Mouse (Mus musculus) bone marrow macrophage, adult 2 months (primary cell): ENCODE results near the gene Zdhhc1. TPM values are rescaled to one million over a fixed set of nuclear protein-coding genes. Genes with fewer than 3 reads are reported as not detected.

Experiments
- H3K27ac ChIP-seq: 2 replicates; pipeline ENCODE4 v1.5.1; 2012; ENCODE audit warnings: low read depth, low read length; ENCODE audit not compliant: insufficient read depth
- H3K4me1 ChIP-seq: 2 replicates; pipeline ENCODE4 v1.6.1; 2012; ENCODE audit warnings: low read length; ENCODE audit not compliant: control insufficient read depth, insufficient read depth
- H3K4me3 ChIP-seq: 2 replicates; pipeline ENCODE4 v1.5.1; 2012; ENCODE audit warnings: mild to moderate bottlenecking, low read length, moderate library complexity; ENCODE audit not compliant: insufficient read depth
- CTCF ChIP-seq: IDR thresholded peaks from 2 replicates; pipeline ENCODE4 v1.5.1; 2012; ENCODE audit warnings: low read depth, mild to moderate bottlenecking, low read length, moderate library complexity
- POLR2A ChIP-seq: IDR thresholded peaks from 2 replicates; pipeline ENCODE4 v1.6.1; 2012; ENCODE audit warnings: mild to moderate bottlenecking, low read depth, low read length, borderline replicate concordance
- polyA plus RNA-seq: library from polyadenylated mRNA; stranded (reverse); fragments of >200 nt; gene quantifications from 2 replicates; pipeline ENCODE4 v1.2.4, GENCODE M21; 2012; ENCODE audit not compliant: missing spikeins, insufficient read depth, insufficient read length

Zdhhc1 gene
- polyA plus RNA-seq, 1 experiment = 16.0 TPM

DNA sequence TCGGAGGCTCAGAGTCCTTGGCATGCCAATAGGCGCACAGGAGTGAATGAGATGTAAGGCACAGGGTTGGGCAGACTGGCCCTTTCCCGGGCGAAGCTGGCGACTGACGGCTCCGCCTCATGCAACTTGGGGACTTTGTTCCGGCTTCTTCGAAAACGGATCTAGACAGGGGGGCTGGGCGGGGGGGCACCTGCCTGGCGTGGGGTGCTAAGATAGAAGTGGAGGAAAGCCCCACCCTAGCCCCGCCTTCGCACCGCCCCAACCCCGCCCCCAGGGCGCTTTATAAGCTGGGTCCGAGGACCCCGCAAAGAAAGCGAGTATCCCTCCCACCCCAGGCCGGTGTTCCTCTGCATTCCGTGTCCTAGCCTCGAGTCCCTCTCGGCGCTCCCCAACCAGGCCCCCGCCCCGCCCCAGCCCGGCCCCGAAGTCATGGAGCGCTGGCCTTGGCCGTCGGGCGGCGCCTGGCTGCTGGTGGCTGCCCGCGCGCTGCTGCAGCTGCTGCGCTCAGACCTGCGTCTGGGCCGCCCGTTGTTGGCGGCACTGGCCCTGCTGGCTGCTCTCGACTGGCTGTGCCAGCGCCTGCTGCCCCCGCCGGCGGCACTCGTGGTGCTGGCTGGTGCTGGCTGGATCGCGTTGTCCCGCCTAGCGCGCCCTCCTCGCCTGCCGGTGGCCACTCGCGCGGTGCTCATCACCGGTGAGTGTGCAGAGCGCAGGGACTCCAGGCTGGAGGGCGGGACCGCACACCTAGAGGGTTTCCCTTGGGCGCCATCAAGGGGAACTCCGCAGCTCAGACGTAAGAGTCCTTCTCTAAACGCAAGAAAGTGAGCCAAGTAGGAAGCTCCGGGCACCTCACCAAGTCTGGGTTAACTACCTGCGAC lies 22.0 kb upstream of the Zdhhc1 start, which contains the start of gene Hsd11b2:
Hsd11b2 (plus strand) TSS at position 320 of the 878 bp plus-strand sequence.
- peak within 1 kb of the TSS; percentile 58 for H3K4me3 ChIP-seq
- H3K27ac ChIP-seq = no peak within 1 kb of the TSS
- no peak for TF ChIP-seq CTCF
- no peak for TF ChIP-seq POLR2A
- peaks cover 12% of the 10 kb centered on the region for H3K4me1 ChIP-seq

DNA sequence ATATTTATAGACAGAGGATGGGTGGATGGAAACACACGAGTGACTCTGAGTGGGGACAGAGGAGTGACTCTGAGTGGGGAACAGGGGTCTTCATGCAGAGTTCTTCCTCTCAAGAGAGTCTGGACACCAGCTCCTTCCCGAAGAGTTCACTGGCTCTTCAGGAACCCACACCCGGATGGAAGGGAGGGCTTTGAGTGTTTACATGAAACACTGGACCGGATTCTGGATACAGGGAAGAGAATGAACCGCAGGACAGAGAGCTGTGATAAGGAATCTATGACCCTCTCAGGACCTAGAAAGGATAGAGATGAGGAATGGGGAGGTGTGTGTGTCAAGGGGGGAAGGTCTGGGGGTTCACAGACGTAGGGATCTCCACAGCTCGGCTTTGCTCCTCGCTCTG lies 20.6 kb upstream of the Zdhhc1 start:
- Histone ChIP-seq H3K4me1 (peaks cover 12% of the 10 kb centered on the region), H3K27ac (no peak overlapping the region), H3K4me3 (no peak overlapping the region)
- TF ChIP-seq POLR2A (no peak), CTCF (no peak)

DNA sequence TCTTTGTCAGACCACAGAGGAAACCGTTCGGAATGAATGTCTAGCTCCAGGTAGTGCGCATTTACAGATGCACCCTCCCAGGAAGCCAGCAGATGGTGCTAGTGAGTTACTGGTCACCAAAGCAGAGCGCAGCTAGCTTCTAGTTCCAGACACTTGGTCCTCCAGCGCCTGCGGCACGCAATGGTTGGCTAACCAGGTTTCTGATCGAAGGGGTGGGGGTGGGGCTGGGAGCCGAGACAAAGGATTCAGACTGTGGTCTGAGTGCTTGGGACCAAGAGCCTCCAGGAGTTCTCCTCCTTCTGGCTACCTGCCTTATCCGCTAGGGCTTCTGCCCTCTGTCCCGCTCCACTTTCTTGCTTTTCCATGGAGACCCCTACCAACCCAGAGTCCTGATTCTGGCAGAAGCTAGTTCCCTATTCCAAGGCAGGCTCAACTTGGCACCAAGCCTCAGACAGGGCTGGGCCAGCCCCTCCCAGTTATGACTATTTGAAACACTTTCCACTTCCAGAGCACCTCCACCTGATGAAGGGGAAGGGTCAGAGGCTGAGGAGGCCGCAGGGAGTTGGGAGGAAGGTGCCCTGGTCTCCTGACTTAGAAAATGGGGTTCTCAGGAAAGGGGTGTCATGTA lies 19.4 kb upstream of the Zdhhc1 start:
- H3K4me3 ChIP-seq = no peak overlapping the region
- no peak for TF ChIP-seq POLR2A
- peak; percentile 56 for TF ChIP-seq CTCF
- H3K27ac ChIP-seq = no peak overlapping the region
- H3K4me1 ChIP-seq = peaks cover 12% of the 10 kb centered on the region

DNA sequence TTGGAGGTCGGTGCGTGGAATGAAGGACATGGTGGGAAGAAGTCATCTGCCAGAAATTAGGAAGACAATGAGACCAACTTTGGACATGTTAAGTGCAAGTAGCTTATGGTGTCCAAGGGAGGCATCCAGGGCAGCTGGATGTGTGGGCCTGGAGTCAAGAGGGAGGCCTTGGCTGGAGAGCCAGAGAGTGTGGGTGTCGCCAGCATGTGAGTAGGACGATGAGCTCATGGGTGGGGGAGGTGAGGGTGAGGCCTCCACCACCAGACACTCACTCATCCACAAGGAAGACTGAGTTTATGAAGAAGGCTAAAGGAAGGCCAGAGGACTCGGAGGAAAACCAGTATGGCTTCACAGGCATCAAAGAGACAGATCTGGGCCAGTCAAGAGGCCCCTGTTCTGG lies 18.0 kb upstream of the Zdhhc1 start:
- no peak overlapping the region for H3K4me3 ChIP-seq
- no peak overlapping the region for H3K27ac ChIP-seq
- no peak for TF ChIP-seq CTCF
- no peak for TF ChIP-seq POLR2A
- peaks cover 20% of the 10 kb centered on the region for H3K4me1 ChIP-seq

DNA sequence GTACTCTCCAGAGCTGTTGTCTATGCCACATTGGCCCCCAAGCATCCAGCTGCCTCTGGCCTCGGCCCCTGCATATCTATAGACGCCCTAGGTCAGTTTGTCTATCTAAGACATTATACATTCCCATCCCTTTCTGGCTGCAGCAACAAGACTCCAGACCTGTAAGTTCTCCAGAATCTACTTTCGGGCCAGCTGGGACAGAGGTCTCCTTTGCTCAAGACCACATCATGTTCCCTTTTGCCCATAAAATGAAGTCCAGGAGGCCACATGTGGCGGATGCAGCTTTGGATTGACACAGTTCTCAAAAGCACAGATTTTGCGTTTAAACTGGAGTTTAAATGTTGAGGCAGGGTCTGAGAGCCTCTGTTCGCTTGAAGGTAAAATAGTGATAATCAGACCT lies 17.5 kb upstream of the Zdhhc1 start:
- Histone ChIP-seq H3K4me3 (no peak overlapping the region), H3K4me1 (peaks cover 24% of the 10 kb centered on the region), H3K27ac (no peak overlapping the region)
- no peak for TF ChIP-seq POLR2A
- no peak for TF ChIP-seq CTCF

DNA sequence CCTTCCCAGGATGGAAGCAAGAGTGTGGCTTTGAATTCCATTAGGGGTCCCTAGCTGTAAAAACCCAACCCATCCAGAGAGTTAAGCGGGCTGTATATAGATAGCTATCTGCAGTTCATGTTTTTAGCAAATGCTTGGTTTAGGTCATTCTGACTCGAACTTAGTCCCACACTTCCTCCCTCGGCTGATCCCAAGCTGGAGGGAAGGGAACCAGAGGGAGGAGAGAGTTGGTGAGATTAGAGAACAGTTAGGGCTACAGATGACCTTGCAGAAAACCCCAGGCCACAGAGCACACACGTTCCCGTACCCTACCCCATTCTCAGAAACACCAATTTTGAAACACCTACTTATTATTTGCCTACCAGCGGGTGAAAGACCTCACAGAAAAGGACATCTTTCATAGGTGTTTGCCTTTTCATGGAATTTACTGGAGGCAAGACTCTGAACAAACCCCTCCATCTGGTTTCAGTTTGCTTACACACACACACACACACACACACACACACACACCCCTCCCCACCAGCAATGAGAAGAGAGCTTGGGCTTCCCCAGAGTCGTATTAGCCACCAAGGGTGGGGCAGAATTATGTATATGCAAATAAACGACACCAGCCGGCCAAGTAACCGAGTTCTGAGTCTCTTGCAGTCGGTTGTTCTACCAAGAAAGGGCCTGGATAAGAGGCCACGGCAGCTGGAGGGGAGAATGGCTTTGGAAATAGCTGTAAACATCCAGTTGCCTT lies 13.5 kb upstream of the Zdhhc1 start:
- Histone ChIP-seq H3K4me3 (no peak overlapping the region), H3K27ac (no peak overlapping the region), H3K4me1 (peaks cover 22% of the 10 kb centered on the region)
- TF ChIP-seq CTCF (no peak), POLR2A (no peak)

- H3K27ac ChIP-seq = no peak overlapping the region
- H3K4me1 ChIP-seq = peaks cover 26% of the 10 kb centered on the region
- H3K4me3 ChIP-seq = no peak overlapping the region
- TF ChIP-seq CTCF (no peak), POLR2A (no peak)
Observed at GRCm38 (mm10) chr8:105508758-105509157, 12.1 kb upstream of the Zdhhc1 start.

DNA sequence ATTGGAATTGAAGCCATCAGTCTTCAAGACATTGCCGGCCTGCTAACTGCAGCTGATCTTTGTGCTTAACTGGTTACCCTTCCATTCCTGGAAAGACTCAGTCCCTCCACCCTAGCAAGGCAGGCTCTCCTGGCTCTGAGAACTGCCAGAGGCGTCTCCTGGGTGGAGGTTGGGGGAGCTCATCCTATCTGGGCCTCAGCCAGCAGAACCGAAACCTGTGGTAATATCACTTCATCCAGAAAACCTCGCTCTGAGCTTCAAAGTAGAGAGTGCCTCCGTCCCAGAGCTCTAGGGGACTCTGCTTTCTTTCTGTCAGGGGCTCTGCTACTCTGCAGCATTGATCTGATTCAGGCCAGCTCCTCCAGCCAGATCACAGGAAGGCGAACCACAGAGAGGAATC lies 10.3 kb upstream of the Zdhhc1 start:
- Histone ChIP-seq H3K4me1 (peaks cover 28% of the 10 kb centered on the region), H3K27ac (no peak overlapping the region), H3K4me3 (no peak overlapping the region)
- TF ChIP-seq CTCF = no peak
- TF ChIP-seq POLR2A = no peak

DNA sequence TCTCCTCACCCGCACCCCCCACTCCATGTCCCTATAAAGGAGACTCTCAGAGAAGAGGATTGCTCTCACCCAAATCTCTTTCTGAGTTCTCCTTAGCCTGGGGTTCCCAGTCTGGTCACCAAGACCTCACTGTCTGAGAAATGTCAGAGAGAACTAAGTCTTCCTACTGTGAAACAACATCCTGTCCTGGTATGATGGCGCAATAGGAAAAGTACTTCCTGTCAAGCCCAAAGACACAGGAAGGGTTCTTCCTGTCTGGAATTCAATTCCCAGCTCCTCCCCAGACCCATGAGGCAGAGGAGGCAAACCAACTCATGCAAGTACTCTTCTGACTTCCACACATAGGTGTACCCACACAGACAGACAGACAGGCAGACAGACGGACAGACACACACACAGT lies 7.9 kb upstream of the Zdhhc1 start:
- Histone ChIP-seq H3K27ac (peak overlapping the region; percentile 28; the same call in 1 of the 2 replicates), H3K4me3 (no peak overlapping the region), H3K4me1 (peaks cover 24% of the 10 kb centered on the region)
- no peak for TF ChIP-seq POLR2A
- TF ChIP-seq CTCF = no peak

GRCm38 (mm10) chr8:105499787-105500186 lies 3.1 kb upstream of the Zdhhc1 start:
- TF ChIP-seq CTCF (no peak), POLR2A (no peak)
- H3K27ac ChIP-seq = peak overlapping the region; percentile 1; the same call in 1 of the 2 replicates
- peak overlapping the region; percentile 40 for H3K4me3 ChIP-seq
- peaks cover 32% of the 10 kb centered on the region for H3K4me1 ChIP-seq
